Mouse (Mus musculus) left cerebral cortex, adult 11 months (tissue): ENCODE measurements at regions not wholly inside any gene's neighbourhood (a gene's known extent, or its start where the extent isn't known, plus 50 kb on each side); places are given as distances from the start of the nearest gene placed in this dataset.
A peak's percentile ranks its signal among the peaks of the same experiment; 100 is the strongest.

Experiments used
- DNase-seq: peaks from one replicate; pipeline ENCODE4 v3.0.0; 2022; ENCODE audit warnings: low spot score

- no peak for DNase-seq
These were observed 388.4 kb downstream of the Nedd1 start for GRCm38 (mm10) chr10:92333869-92334268.

- DNase-seq, result peak; percentile 0
These were observed 389.0 kb downstream of the Nedd1 start for GRCm38 (mm10) chr10:92333042-92333774.

DNA sequence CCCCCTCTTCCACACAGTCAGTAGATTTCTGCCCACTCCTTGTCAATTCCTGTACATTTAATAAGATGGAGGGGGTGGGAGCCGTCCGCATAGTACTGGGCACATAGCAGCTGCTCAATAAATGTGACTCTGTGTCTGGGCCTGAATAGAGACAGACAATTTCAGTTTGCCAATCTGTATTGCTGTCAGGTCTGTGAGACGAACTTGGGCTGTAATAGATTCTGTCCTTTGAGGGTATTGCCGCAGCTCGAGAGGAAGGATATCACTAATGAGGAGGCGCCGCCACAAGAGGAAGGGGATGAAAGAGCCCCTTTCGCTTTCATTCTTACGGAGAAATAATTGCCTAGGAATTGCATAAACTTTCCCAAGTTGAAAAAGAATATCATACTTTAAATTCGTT, 392.1 kb downstream of the Nedd1 start:
- no peak for DNase-seq

DNA sequence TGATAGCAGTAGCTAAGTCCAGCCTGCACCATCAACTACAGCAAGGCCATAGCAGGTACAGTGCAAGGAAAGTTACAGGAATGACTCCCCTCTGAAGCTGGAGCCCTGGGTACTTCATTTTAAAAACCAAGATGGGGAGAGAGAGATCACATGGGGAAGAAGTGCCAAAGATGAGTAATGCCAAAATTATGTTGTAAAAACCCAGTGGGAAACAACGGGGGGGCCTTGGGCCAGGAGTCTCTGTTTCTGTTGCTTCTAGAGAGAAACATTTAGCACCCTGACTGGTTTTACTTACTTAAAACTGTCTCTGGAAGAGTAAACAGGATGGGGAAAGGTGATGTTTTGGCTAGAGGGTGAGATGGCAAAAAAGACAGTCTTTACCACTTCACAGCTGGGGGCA, 392.6 kb downstream of the Nedd1 start:
- DNase-seq, result no peak

DNA sequence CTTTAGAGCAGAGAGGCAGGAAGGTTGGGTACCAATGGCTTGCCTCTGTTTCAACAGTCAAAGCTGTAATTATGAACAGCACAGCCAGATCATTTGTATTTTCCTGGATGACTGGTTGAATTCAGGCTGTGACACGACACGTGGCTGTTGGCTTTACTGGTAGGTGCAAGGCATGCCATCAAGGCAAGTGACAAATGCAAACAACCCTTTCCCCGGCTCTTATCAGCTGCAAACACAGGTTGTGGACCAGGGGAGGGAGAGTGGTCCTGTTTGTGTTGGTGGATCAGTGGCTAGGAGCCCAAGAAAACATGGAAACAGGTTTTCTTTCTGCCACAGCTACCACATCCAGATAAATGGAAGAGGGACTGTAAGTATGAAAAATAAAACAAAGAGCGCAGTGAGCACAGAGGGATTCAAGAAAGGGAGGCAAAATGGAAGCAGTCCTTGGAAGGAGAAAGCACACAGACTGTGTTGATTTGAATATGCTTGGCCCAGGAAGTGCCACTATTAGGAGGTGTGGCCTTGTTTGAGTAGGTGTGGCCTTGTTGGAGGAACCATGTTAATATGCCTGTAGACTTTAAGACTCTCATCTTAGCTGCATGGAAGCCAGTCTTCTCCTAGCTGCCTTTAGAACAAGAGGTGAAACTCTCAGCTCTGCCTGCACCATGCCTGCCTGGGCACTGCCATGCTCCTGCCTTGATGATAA, 396.8 kb downstream of the Nedd1 start:
- no peak for DNase-seq

- DNase-seq, result no peak
These were observed 407.6 kb downstream of the Nedd1 start for GRCm38 (mm10) chr10:92314606-92315005.

DNA sequence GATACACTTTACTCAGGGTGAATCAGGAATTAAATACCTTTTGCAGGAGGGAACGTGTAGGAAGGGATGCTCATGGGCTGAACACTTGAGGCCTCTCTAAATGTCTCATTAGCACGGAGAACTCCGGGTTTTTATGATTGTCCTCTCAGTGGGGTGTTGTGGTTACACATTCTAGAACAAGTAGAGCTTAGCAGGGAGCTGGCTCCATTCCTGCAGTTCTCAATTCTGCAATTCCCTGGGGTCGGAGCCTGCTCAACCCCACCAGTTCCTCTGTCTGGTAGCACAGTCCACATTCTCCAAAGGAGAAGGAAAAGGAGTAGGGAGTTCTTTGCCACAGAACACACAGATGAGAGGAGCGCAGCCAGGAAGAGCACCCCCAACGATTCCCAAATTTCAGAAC, 409.9 kb downstream of the Nedd1 start:
- no peak for DNase-seq

GRCm38 (mm10) chr10:92308643-92309042, 413.6 kb downstream of the Nedd1 start:
- no peak for DNase-seq

DNA sequence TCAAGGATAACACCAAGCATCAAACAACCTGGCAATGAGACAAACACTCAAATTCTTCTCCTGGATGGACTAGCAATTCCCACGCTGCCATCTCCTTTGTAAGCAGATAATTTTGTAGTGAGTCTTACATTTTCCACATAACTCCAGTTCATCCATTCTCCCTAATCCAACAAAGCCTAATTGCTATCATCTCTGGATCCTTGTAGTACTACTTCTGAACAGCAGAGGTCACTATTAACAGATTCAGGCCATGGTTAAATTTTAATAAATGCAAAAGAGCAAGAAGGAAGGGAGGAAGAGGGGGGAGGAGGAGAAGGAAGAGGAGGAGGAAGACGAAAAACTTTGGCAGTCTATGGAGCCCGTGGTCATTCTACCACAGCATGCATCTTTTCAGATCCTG, 414.4 kb downstream of the Nedd1 start:
- DNase-seq, result peak; percentile 39

GRCm38 (mm10) chr10:92298693-92299092, 423.5 kb downstream of the Nedd1 start:
- DNase-seq, result no peak

DNA sequence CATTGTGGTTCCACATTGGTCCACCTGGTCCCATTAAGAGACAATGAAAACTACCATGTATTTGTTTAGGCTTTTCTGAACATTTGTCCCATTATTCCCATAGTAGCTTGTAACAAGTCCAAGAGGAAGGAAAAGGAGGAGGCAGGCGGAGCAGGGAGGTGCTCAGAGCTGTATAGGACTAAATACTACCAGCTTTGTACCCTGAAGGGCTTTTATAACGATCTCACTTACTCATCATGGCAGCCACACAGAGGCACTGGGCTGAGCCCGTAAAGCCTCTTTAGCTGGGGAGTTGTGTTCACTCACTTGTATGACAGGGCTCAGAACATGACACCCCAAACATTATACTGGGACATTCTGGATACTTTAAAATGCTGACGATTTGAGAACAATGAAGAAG, 425.4 kb downstream of the Nedd1 start:
- no peak for DNase-seq

DNA sequence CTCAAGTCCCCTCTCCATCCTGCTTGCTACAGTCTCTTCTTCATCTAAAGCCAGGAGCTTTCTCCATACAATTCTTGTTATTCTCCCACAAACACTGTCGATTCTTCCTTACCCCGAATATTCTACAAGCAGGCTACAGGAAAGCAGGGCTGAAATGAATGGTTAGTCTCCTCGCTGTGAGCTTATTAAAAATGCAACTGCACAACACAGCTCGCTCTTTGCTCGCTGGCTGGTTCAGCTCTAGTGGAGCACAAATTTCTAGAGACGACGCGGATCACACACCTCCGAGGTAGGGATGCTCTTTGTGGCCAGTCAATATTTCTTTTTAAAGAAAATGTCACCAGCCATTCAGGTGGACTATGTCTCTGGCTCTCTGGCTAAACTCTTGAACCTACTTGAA, 425.9 kb downstream of the Nedd1 start:
- no peak for DNase-seq

- no peak for DNase-seq
These were observed 429.0 kb downstream of the Nedd1 start for GRCm38 (mm10) chr10:92293261-92293660.

DNA sequence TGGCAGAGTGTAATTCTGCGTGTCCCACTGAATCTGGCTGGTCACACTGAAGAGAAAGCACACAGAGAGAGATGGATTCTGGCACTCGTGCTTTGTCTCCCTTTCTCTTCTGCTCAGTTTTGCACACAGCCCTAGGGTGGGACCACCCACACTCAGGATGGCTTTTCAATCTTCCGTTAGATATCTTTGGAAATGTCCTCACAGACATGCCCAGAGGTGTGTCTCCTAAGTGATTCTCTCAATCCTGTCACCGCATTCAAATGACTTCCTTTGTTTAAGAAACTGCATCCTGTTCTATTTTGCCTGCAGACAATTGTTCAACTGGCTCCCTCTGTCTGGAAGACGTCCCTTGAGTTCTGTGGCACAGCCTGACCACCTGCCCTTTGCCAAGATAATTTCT, 433.0 kb downstream of the Nedd1 start:
- no peak for DNase-seq

GRCm38 (mm10) chr10:92284231-92284630, 438.0 kb downstream of the Nedd1 start:
- no peak for DNase-seq

- no peak for DNase-seq
These were observed 444.2 kb downstream of the Nedd1 start for GRCm38 (mm10) chr10:92277981-92278380.

GRCm38 (mm10) chr10:92257815-92258214, 464.4 kb downstream of the Nedd1 start:
- DNase-seq, result no peak

DNA sequence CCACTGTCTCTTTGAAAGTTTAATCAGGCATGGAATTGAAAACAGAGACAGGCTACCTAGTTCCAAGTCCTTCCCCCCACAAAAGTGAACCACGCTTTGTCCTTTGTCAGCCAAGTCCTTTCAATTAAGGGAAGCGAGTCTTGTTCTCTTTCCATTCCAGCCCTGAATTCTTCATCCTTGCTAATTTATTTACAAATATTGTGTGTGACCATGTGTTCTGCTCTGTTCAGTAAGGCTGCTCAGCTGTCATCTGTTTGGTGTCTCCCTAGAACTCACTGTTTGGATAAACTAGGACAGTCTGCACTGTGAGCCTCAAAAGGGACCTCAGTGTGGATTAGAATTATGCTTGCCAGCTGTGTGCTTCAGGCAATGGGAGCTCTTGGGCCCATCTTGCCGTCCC, 473.6 kb downstream of the Nedd1 start:
- DNase-seq, result peak; percentile 15

GRCm38 (mm10) chr10:92247449-92247805, 474.8 kb downstream of the Nedd1 start:
- no peak for DNase-seq

- DNase-seq, result no peak
These were observed 475.3 kb downstream of the Nedd1 start for GRCm38 (mm10) chr10:92246785-92247448.

DNA sequence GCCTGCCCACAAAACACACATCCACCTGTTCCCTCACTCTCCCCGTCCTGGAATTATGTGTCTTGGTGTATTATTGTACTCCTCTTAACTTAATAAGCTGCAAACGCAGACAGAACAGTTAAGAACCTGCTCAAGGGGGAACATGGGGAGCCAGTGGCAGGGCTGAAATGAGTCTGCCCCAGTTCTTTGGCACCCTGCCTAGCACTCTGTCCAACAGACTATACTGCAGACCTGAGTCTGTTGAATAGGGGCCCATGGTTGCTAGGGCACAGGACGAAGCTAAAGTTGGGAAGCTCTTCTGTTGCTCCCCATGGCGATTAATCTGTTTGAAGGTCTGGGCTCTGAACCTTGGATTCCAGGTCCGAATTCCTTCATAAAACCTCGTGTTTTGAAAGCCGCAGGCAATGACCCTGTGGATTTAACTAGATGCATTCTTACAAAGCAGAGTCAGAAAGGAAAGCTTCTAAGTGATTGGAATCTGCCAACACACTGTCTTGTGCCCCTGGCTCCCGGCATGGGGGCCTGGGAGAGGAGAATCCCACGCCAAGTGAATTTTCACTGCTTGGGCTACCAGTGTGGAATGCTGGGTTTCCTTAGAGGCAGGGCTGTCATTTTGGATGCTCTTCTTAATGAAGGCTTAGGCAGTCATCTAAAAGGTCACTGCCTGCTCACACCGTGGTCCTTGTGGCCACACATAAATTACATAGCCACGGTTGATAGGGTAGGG, 479.3 kb downstream of the Nedd1 start:
- DNase-seq, result peak; percentile 4

DNA sequence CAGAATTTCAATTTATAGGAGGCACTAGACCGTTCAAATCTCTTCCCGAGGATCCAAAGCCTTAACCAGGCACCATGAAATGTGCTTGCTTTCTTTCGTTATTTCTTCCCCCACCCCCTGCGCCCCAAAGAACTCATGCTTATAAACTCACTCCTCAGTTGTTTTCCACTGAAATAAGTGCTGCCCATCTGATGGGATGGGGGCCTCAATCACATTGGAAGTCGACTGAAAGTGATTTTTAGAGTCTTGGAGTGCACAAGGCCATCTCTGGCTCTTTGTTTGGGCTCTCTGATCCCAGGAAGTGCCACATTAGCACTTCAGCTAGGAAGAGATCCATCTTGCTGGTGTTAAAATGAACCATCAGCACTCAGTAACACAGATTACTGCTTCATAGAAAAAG, 484.3 kb downstream of the Nedd1 start:
- no peak for DNase-seq

DNA sequence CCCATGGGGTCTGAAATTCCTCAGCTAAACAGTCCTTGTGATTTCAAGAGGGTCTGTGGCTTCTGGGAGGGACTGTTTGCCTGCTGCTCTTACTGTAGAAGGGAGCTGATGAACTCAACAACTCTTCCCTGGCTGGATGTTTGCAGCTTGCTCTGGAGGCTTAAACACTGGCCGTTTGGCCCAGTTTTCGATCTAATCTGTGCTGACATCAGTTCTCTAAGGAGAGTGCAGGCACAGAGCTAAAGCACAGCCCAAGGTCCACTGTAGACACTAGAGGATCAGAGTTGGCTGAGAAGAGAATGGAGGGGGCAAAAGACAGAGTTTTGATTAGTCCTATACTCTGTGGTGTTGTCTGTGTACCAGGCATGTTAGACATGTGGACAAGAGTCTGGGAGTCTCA, 490.1 kb downstream of the Nedd1 start:
- no peak for DNase-seq
